Mouse (Mus musculus): ENCODE measurements at regions not wholly inside any gene's neighbourhood (a gene's known extent, or its start where the extent isn't known, plus 50 kb on each side); places are given as distances from the start of the nearest gene placed in this dataset.

GRCm38 (mm10) chr3:156253172-156253934 lies 308.2 kb upstream of the Negr1 start:
- no peak for DNase-seq (ENCODE audit: low read depth, low spot score)

DNA sequence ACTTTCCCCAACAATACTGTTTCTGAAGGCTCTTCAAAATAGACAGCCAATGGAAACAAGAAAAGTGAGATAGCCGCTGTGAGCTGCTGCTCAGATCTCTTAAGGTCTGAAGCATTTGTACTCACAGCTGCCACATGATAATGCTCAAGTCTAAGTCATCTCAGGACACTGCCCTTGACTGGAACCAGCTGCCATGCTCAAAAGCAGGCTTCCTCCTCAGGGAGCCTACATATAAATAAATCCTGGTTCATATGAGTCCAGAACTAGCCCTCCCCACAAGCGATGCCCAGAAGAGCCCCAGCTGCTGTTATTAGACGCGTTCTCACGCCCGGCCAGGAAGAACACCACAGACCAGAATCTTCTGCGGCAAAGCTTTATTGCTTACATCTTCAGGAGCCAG lies 304.9 kb upstream of the Negr1 start:
- no peak for DNase-seq (ENCODE audit: low read depth, low spot score)

DNA sequence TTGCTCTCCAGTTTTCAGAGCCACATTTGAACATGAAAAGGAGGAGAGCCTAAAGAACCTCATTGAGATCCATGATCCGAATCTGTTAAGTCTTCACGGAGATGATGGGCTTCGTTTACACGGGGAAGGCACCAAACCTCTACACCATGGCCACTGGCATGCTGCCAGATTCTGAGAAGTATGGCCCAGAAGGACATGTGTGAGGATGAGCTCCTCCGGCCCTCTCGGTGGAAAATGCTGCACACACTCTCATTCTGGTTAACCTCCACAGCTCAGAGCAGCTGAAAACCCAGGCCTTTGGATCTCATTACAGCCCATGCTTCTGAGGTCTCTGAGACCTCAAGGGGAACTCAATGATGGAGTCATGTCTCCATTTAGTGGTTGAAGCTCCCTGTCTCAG lies 296.9 kb upstream of the Negr1 start:
- no peak for DNase-seq (ENCODE audit: low read depth, low spot score)

- DNase-seq (ENCODE audit: low read depth, low spot score) = no peak
Observed at GRCm38 (mm10) chr3:156267727-156268126, 293.9 kb upstream of the Negr1 start.

DNA sequence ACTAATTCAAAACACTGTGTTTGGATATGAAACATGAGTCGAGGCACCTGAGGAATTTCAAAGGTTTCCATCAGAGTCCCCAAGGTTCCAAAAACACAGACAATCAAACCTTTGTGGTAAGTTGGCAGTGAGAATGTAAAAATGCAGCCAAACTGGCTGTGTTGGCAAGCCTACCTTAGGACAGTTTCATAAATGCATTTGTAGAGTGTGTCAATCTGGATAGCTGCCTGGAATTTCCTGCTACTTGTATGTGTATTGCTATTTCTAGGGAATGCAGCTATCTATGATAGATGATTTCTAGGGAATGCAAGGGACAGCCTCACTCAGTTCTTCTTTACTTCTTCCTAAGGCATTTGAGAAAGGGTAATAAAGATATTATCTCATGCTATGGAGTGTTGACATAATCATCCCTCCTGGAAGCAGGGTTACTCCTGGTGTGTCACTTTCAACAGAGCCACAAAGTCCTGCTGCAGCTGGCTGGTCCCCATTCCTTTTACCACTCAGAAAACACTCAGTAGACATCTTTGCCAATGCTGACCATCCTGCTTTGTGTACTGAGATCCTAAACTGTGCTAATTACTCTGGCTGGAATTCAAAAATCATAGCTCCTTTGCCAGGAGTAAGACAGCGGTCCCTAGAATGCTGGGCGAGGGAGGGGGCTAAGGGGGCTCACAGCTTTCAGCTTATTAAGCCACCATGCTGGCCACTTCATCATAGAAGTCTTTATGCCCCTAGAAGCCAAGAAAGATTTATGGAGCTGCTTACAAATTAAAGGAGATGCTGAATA lies 261.4 kb upstream of the Negr1 start:
- DNase-seq (ENCODE audit: low read depth, low spot score) = peak; percentile 63

GRCm38 (mm10) chr3:156301302-156301701 lies 260.3 kb upstream of the Negr1 start:
- DNase-seq (ENCODE audit: low read depth, low spot score) = no peak

DNA sequence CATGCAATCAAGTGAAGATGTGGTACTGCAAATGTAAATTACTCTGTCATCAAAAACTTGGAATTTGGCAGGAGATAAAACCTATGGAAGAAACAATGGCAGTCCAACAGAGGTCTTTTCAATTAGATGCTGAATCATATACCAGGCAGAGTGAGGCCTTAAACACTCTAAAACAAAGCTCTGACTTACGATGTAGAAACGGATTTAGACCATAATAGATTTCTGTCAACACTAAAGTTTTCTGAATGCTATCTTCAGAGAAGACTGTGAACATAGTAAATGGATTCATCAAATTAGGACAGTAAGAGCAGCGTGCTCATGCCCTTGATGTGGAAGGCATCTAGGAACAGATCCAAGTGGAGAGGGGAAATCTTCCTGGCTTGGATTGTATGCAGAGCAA lies 259.8 kb upstream of the Negr1 start:
- no peak for DNase-seq (ENCODE audit: low read depth, low spot score)

- no peak for DNase-seq (ENCODE audit: low read depth, low spot score)
Observed at GRCm38 (mm10) chr3:156304174-156304573, 257.4 kb upstream of the Negr1 start.

DNA sequence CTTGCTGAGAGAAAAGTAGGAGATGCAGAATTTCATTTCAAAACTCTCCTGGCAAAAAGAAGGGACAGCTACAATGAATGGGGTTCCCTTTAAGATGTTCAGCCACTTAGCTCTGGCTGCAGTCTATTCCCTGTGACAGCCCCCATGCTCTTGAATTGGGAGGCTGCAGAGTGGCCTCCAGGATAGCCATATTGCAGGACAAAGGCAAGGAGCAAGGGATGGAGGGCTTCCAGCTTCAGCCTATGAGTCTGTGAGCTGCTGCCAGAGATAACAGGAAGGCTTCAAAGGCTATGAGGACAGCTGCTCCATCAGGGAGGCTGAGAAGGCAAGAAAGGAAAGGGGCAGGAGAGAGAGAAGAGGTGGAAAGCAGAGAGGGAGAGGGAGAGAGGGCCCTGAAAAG lies 256.5 kb upstream of the Negr1 start:
- DNase-seq (ENCODE audit: low read depth, low spot score) = no peak

DNA sequence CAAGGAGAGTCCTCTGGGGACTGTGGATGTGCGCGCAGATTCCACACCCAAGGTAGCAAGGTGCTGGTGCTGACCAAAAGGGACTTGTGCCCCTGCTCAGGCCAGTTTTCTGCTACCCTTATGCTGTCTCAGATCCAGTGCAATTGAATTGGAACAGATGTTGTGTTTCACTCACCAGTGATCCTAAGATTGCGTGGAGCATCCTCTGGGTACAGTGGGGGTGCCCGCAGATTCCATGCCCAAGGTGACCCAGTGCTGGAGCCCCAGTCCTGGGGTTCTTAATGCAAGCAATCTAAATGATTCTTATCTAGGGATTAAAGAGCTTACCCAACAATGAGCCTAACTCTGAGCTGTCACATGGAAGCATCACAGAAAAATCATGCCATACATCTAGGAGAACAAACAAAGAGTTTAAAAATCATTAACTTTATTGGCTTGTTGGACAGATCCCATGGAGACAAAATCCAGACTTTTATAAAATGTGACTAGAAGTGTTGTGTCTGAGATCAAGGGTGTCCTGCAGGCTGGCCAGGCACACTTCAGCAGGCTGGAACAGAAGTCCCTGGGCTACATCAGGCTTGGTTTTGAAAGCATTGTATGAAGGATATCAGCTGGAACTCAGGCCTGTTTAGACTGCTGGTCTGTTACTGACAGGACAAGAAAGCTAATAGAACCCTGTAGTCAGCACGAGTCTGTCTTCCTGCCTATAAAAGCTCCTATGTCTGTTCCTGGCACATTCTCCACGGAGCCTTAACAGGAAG lies 226.4 kb upstream of the Negr1 start:
- no peak for DNase-seq (ENCODE audit: low read depth, low spot score)

DNA sequence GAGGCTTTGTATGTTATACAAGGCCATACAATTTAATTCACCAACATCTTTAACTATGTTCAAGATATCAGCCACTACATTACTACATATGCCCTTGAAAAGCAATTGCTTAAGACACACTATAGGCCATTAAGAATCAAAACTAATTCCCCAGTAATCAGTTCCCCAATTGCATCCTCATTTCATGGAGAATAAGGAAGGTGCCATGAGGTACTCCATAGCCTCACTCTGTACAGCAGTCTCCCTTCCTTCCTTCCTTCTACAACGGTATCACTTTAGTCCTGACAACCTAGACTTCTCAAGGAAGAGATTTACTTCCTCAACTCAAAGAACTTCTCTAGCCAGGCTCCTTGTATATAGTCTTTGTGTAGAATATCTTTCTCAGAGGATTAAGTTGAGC lies 220.1 kb upstream of the Negr1 start:
- no peak for DNase-seq (ENCODE audit: low read depth, low spot score)

DNA sequence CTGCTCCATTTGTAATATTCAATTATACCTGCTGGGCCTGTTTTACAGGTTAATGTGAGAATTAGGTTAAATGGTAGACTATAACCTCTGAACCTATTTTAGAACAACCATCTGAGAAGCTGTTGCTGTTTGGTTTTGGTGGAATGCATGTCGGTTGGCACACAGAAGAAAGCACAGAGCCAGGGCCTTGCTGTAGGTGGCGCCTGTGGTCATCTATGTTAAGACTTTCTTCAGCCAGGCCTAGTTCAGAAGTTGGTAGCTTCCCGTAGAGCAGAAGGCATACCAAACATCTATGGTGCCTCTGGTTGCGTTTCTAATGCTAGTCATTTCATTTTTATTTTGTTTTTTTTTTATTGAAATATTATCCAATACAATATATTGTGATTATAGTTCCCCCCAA lies 209.9 kb upstream of the Negr1 start:
- DNase-seq (ENCODE audit: low read depth, low spot score) = no peak

- no peak for DNase-seq (ENCODE audit: low read depth, low spot score)
Observed at GRCm38 (mm10) chr3:156353430-156353829, 208.2 kb upstream of the Negr1 start.

GRCm38 (mm10) chr3:156353841-156354473 lies 207.6 kb upstream of the Negr1 start:
- peak; percentile 2 for DNase-seq (ENCODE audit: low read depth, low spot score)

DNA sequence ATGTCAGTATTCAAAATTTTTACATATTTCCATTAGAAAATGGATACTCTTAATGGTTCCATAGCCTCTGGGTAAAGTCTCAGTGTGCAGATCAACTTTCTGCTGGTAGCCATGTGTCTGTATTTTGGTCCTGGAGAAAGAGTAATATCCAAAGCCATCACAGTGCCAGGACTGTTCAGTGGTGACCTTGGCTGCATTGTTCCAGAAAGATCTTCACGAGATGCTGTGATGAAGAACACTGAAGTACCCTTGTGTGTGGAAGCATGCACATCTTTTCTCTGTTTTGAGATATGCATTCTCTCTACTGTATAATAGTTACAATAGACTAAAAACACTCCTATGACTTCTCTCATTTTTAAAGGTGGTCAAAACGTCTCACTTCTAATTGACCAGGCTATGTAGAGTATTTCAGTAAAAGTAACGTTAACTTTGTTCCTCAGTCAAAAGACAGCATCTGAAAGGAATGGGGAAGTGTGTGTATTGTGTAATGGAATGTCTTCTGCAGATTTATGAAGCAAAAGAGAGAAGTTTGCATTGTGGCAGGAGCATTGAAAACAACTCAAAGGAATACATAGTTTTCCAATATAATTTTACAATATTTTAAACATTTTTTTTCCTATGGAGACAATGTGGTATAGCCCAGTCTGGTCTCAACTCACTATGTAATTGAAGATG lies 192.8 kb upstream of the Negr1 start:
- DNase-seq (ENCODE audit: low read depth, low spot score) = no peak

- no peak for DNase-seq (ENCODE audit: low read depth, low spot score)
Observed at GRCm38 (mm10) chr3:156376717-156377116, 184.9 kb upstream of the Negr1 start.

- no peak for DNase-seq (ENCODE audit: low read depth, low spot score)
Observed at GRCm38 (mm10) chr3:156382919-156383318, 178.7 kb upstream of the Negr1 start.

GRCm38 (mm10) chr3:156406136-156406535 lies 155.5 kb upstream of the Negr1 start:
- no peak for DNase-seq (ENCODE audit: low read depth, low spot score)

DNA sequence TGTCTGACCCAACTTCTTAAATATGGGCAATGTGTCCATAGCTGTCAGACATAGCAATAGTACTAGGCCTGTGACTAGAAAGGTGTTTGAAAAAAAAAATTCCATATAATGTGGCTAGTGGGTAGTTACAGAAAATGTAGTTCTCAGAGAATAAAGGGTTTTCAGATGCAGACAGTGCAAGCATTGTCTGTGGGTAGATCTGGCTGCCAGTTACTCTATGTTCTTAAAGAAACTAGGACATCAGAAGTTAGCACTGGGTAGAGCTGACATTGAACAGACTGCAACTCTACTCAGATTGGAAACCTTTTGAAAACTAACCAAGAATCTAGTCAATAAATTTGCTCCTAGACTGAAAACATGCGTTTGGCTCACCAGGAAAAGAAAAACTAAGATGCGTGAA lies 154.5 kb upstream of the Negr1 start:
- no peak for DNase-seq (ENCODE audit: low read depth, low spot score)

GRCm38 (mm10) chr3:156410126-156410525 lies 151.5 kb upstream of the Negr1 start:
- no peak for DNase-seq (ENCODE audit: low read depth, low spot score)

DNA sequence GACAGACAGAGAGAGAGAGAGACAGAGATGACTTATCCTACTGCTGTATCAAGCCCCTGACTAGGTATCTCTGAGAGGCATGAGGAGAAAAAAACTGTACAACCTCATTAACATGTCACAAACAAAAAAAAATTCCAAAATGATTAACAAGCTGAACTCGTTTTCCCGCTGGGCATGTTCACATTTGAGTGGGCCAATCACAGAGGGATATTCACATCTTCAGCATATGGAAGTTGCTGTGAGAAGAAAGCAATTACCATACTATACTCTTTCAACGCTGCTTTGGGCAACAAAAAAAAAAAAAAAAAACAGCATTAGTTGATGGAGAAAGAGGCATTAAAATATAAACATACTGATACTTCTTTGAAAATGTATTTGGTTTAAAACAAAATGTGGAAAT lies 148.8 kb upstream of the Negr1 start:
- DNase-seq (ENCODE audit: low read depth, low spot score) = no peak
